Mouse (Mus musculus): ENCODE data around the gene Cobl.

Gene Cobl

DNA sequence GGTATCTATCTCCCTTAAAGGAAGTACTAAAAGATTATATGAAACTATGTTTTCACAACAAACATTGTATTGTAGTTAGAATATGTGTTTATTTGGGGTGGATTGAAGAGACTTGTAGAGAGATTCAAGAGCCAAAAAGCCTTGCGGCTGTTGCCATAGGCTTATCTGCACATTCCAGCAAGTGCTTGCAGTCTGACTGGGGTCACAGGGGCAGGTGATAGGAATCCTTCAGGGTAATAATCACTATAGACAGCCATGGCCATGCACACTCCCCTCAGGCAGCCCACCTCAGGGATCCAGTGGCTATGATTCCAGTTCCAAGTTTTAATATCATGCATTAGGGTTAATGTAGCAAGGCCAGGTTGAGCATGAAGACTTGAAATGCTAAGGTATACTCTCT is 249.2 kb downstream of the Cobl start:
- no peak for DNase-seq

DNA sequence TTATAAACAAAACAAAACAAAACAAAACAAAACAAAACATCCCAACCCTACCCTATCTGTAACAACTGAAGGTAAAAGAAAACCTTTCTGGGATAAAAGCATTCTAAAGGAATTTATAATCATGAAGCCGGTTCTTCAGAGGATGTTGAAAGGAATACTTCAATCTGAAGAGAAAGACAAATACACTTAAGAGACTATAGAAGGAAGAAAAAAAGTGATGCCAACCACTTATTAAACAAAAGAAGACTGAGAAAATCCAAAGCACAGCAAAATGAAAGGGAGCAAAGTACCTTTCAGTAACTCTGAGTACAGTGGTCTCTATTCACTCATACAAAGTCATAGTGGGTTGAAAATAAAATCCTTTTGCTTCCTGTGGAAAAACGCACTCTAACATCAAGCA is 256.2 kb downstream of the Cobl start:
- DNase-seq: no peak

DNA sequence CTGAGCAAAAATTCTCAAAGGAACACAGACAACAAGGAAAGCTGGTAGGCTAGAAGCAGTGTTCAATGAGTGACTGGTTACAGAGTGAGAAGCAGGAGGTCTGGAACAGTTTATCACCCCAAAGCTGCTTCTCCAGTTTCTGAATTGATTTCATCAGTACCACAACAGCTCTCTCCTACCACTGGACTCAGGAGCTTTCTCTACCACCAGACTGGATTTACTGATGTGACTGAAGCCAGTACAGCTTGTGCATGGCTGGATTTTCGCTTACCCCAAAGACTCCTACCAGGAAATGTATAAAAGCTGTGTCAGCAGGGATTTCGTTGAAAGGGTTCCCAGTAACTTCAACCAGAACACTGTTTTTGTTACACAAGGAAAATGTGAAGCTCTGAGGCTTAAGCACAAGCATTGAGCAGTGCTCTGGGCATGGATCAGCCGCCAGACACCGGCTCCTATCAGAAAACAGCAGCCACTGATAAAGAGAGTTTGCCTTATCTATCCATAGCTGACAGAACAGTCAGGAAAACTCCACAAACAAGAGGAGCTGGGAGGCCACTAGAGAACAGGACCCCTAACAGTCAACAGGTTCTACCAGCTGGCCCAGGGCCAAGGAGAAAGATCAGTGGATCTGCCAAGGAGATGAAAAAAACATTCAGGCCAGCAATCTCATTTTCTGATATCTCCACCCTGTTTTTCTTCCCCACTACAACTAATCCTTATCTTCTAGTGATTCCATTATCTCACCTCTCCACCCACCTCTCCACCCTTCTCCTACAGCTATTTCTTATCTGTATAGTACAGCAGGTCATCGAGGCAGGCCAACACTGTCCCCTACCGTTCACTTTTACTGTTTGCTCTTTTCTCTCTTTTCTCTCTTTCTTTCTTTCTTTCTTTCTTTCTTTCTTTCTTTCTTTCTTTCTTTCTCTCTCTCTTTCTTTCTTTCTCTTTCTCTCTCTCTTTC is 259.3 kb downstream of the Cobl start:
- DNase-seq: no peak

DNA sequence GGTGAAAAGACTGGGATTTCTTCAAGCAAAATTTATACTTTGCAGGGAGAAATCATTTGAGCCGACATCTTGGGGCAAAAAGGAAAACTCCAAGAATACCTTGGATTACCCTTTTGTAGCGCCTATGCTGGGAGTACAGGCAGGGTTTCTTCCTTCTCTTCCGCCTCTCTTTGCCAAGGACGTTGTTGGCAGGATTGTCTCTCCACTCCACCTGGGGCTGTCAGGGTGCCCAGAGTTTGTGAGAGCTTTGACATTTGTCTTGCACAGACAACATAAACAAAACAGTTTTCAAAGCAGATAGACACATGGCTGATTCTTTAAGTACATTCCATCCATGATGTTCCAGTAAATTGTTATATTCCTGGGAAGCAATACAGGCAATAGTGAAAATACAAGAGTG is 265.3 kb downstream of the Cobl start:
- no peak for DNase-seq

DNA sequence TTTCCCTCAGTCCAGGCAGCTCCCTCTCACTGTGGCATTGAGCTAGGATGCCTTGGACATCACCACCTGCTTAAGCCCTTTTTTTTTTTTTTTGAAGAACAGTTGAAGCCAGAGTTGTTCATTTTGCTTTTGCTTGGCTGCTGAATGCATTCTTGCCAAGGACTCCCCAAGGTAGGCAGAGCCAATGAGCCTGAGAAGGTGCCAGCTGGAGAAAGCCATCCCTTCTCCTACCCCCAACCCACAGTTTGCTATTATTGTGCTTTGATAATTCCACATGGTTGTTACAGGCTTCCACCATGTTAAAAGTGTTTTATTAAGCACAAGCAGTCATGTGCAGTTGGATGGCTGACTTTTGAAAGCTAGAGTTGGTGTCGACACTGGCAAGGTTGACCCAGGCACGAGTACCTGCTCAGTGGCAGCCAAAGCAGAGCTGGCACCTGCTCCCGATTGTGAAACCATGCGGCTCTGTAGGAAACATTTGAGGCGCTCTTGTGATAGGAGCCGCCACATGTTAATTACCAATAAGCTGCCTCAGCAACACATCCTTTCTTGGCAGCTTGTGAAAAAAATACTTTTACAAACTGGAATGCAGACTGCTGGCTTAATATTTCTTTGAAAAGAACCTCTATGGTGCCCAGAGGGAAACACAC is 265.9 kb downstream of the Cobl start:
- no peak for DNase-seq

DNA sequence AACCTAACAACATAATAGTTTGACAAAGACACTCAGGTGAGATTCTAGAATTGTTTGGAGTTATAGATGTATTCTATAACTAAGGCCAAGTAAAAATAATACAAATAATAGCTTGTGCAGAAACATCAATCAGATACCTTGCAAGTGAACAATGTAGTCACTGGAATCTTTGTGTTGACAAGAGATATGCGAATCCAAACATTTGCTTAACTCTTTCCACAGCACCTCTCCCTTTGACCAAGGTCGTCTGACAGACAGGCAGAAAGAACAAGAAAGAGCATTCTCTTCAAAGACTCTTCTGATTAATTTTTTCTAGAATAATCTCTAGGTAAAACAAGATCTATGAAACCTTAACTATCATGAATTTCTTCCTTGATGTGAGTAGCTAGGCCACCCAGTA is 266.7 kb downstream of the Cobl start:
- no peak for DNase-seq

DNA sequence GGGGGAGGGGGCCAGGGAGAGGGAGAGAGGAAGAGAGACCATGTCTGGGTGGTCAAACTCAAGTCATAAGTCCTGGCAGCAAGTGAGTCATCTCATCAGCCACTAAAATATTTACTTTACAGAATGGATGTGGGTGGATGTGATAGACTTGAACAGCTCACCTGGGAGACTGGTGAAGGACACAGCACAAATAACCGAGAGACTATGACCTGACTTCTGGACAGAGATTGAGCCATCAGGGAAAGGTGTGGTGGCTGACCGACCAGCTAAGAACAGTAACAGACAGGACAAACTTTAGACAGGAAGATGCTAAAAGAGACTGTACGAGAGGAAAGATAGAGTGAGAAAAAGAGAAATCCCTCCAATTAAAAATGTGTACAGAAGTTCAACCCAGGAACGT is 267.2 kb downstream of the Cobl start:
- DNase-seq: no peak

DNA sequence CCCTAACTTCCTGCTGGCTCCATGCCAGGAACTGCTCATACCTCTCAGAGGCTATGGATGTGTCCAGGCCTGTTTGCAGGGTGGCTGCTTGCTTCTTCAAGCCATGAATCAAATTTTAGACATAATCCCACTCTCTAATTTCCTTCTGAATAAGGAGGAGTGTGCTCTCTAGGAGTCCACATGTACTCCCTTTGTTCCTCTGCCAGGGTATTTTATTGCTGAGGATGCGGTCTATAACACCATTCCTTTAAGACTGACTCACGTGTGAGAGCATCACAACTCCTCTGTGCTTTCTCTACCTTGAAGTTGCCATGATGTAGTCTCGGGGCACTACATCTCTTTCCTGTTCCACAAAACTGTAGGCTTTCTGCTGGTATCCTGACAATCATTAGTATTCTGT is 269.4 kb downstream of the Cobl start:
- DNase-seq: no peak

DNA sequence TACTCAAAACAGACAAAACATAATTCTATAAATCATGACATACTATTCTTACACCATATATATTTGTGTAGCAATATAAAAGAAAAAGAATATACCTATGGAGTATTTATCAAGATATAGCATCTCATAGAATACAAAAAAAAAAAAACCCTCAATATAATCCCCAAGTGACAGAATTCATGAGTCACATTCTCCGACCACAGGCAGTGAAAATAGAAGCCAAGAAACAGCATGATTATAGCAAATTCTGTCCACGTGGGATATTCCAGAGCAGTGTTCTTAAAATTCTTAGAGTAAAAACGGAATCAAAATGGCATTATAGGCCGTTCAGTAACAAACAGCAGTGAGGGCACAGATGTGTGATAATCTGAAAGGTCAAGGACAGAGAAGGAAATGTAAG is 271.4 kb downstream of the Cobl start:
- DNase-seq: no peak

DNA sequence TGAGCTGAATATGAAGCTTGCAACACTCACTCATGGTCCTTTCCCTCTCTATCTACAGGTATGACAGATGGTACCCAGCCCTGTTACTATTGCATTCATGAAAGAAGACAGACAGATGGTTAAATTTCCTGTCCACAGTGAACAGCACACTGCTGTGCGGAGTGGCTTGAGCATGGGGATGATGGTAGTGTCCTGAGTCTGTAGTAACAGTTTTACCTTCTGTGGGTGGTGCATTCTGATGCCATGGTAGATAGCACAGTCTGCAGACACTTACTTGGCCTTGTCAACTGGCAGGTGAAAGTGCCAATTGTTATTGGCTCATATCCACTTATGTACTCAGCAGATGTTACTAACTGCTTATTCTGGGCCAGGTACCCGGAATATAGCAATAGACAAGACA is 273.4 kb downstream of the Cobl start:
- DNase-seq: no peak

DNA sequence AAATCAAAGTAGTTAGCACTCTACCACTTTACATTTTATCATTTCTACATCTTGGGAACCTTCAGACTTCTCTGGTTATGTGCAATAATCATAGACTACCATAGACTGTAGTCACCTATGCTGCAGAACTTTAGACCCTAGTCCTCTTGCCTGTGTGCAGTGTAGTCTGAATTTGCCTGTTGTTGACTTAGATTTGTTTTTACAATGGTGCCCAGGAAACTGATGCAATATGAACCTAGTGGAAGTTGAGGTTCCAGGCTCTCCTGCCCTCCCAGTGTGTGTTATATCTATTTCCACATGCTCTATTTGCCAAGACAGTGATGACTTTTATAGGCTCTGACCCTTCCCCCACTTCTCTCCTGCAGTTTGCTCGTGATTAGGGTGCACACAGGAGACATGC is 274.3 kb downstream of the Cobl start:
- DNase-seq: no peak

All from right cerebral cortex, postnatal 14 days (tissue).